In genomic region chr16:46010906-46011220, GRCm38 (mm10) we compare ENCODE assay signal across 8 mouse cellular contexts. TPM values are rescaled to one million over a fixed set of nuclear protein-coding genes. Genes with fewer than 3 reads are reported as not detected.
DNase-seq lines count a peak whose midpoint lies in the region; ATAC-seq and TF ChIP-seq lines count a peak whose summit lies in the region.

No protein-coding gene starts in this region.

- 15% methylated on average over 5 of the region's 5 CpGs for WGBS in neural tube, embryonic 11.5 days
- WGBS in embryonic facial prominence, embryonic 14.5 days, result 9% methylated on average over 5 of the region's 5 CpGs
- 6% methylated on average over 5 of the region's 5 CpGs for WGBS in intestine, embryonic 16.5 days
- 3% methylated on average over 5 of the region's 5 CpGs for WGBS in liver, postnatal 0 days (ENCODE audit: insufficient replicate concordance)
- 12% methylated on average over 5 of the region's 5 CpGs for WGBS in neural tube, embryonic 13.5 days

- no peaks in the 10 kb centered on the region for H3K27me3 ChIP-seq in neural tube, embryonic 11.5 days (ENCODE audit: control insufficient read depth, insufficient read depth, low read length)
- H3K27me3 ChIP-seq in embryonic facial prominence, embryonic 14.5 days (replicated peaks; ENCODE audit: control insufficient read depth, insufficient read depth, low read length), result no peaks in the 10 kb centered on the region
- no peaks in the 10 kb centered on the region for H3K27me3 ChIP-seq in intestine, embryonic 16.5 days (replicated peaks; ENCODE audit: control insufficient read depth, insufficient read depth, low read length)
- H3K27me3 ChIP-seq in liver, postnatal 0 days (ENCODE audit: insufficient read depth, low read length), result no peaks in the 10 kb centered on the region
- no peaks in the 10 kb centered on the region for H3K27me3 ChIP-seq in neural tube, embryonic 13.5 days

- peak overlapping the region; percentile 54 for H3K4me3 ChIP-seq in neural tube, embryonic 11.5 days (ENCODE audit: low read depth, low read length)
- H3K4me3 ChIP-seq in embryonic facial prominence, embryonic 14.5 days (ENCODE audit: low read depth, low read length), result peak overlapping the region; percentile 63
- peak overlapping the region; percentile 66 for H3K4me3 ChIP-seq in intestine, embryonic 16.5 days (ENCODE audit: low read length)
- peak overlapping the region; percentile 64 for H3K4me3 ChIP-seq in liver, postnatal 0 days (ENCODE audit: low read depth, low read length)
- H3K4me3 ChIP-seq in neural tube, embryonic 13.5 days, result peak overlapping the region; percentile 58

- peak overlapping the region; percentile 89 for H3K4me2 ChIP-seq in neural tube, embryonic 11.5 days (ENCODE audit: low read depth)
- H3K4me2 ChIP-seq in embryonic facial prominence, embryonic 14.5 days (ENCODE audit: low read depth, low read length), result peak overlapping the region; percentile 98
- peak overlapping the region; percentile 74 for H3K4me2 ChIP-seq in intestine, embryonic 16.5 days (ENCODE audit: low read depth, low read length)
- H3K4me2 ChIP-seq in liver, postnatal 0 days (ENCODE audit: low read depth, low read length), result peak overlapping the region; percentile 86
- H3K4me2 ChIP-seq in neural tube, embryonic 13.5 days, result peak overlapping the region; percentile 87

- peak overlapping the region; percentile 51 for H3K9ac ChIP-seq in neural tube, embryonic 11.5 days (ENCODE audit: low read length)
- peak overlapping the region; percentile 69 for H3K9ac ChIP-seq in embryonic facial prominence, embryonic 14.5 days (ENCODE audit: low read depth, low read length)
- H3K9ac ChIP-seq in intestine, embryonic 16.5 days (ENCODE audit: low read depth, low read length), result peak overlapping the region; percentile 68
- peak overlapping the region; percentile 33; the same call in 1 of the 2 replicates for H3K9ac ChIP-seq in liver, postnatal 0 days (replicated peaks)
- H3K9ac ChIP-seq in neural tube, embryonic 13.5 days, result peak overlapping the region; percentile 76

- 0 out of 2 replicates have a peak, but pooled peaks have one; percentile 1 for ATAC-seq in neural tube, embryonic 11.5 days (ENCODE audit: insufficient read depth, low FRiP score, low TSS enrichment)
- no peak for ATAC-seq in embryonic facial prominence, embryonic 14.5 days (ENCODE audit: low read depth)
- peak; percentile 69 for ATAC-seq in intestine, embryonic 16.5 days
- ATAC-seq in liver, postnatal 0 days, result peak; percentile 22; the same call in 1 of the 2 replicates
- 0 out of 2 replicates have a peak, but pooled peaks have one; percentile 11 for ATAC-seq in neural tube, embryonic 13.5 days (ENCODE audit: low read depth)

- TF ChIP-seq CTCF in liver, postnatal 0 days (IDR thresholded peaks at IDR 0.05; ENCODE audit: low read depth), result no peak

- H3K4me1 ChIP-seq in neural tube, embryonic 11.5 days (ENCODE audit: control insufficient read depth, insufficient read depth, low read length), result peaks cover 5% of the 10 kb centered on the region; the same call in 1 of the 2 replicates
- no peaks in the 10 kb centered on the region for H3K4me1 ChIP-seq in embryonic facial prominence, embryonic 14.5 days (ENCODE audit: control insufficient read depth, insufficient read depth, low read length)
- H3K4me1 ChIP-seq in intestine, embryonic 16.5 days (ENCODE audit: control insufficient read depth, insufficient read depth, low read length), result peaks cover 5% of the 10 kb centered on the region; the same call in 1 of the 2 replicates
- H3K4me1 ChIP-seq in liver, postnatal 0 days (ENCODE audit: insufficient read depth), result peaks cover 6% of the 10 kb centered on the region
- peaks cover 30% of the 10 kb centered on the region for H3K4me1 ChIP-seq in neural tube, embryonic 13.5 days (replicated peaks)

- no peaks in the 10 kb centered on the region for H3K36me3 ChIP-seq in neural tube, embryonic 11.5 days (ENCODE audit: control insufficient read depth, insufficient read depth, low read length)
- no peaks in the 10 kb centered on the region for H3K36me3 ChIP-seq in embryonic facial prominence, embryonic 14.5 days (ENCODE audit: control insufficient read depth, insufficient read depth, low read length)
- H3K36me3 ChIP-seq in intestine, embryonic 16.5 days (ENCODE audit: control insufficient read depth, insufficient read depth, low read length), result no peaks in the 10 kb centered on the region
- H3K36me3 ChIP-seq in liver, postnatal 0 days (replicated peaks; ENCODE audit: insufficient read depth, low read length), result no peaks in the 10 kb centered on the region
- no peaks in the 10 kb centered on the region for H3K36me3 ChIP-seq in neural tube, embryonic 13.5 days

- DNase-seq in neural tube, embryonic 11.5 days (ENCODE audit: low spot score), result no peak
- no peak for DNase-seq in neural tube, embryonic 10.5 days (ENCODE audit: extremely low spot score, low spot score)
- DNase-seq in embryonic facial prominence, embryonic 14.5 days (ENCODE audit: low spot score), result no peak
- peak; percentile 34 for DNase-seq in liver, postnatal 0 days
- DNase-seq in layer of hippocampus, adult 9-11 months, result no peak
- DNase-seq in right cerebral cortex, adult 2 months (ENCODE audit: low spot score in 2 of 2), result no peak

- H3K9me3 ChIP-seq in neural tube, embryonic 11.5 days (ENCODE audit: control insufficient read depth, low read length), result no peaks in the 10 kb centered on the region
- no peaks in the 10 kb centered on the region for H3K9me3 ChIP-seq in embryonic facial prominence, embryonic 14.5 days (ENCODE audit: control insufficient read depth, low read length)
- H3K9me3 ChIP-seq in intestine, embryonic 16.5 days (ENCODE audit: control insufficient read depth, low read length), result no peaks in the 10 kb centered on the region
- peaks cover 4% of the 10 kb centered on the region; the same call in 1 of the 2 replicates for H3K9me3 ChIP-seq in liver, postnatal 0 days (ENCODE audit: low read length)
- no peaks in the 10 kb centered on the region for H3K9me3 ChIP-seq in neural tube, embryonic 13.5 days

- no peak overlapping the region for H3K27ac ChIP-seq in neural tube, embryonic 11.5 days (ENCODE audit: low read depth, low read length)
- H3K27ac ChIP-seq in embryonic facial prominence, embryonic 14.5 days (replicated peaks; ENCODE audit: low read depth, low read length), result peak overlapping the region; percentile 54; the same call in 1 of the 2 replicates
- H3K27ac ChIP-seq in intestine, embryonic 16.5 days (ENCODE audit: low read length), result peak overlapping the region; percentile 92
- H3K27ac ChIP-seq in liver, postnatal 0 days (ENCODE audit: low read depth), result peak overlapping the region; percentile 73
- peak overlapping the region; percentile 81 for H3K27ac ChIP-seq in neural tube, embryonic 13.5 days (replicated peaks)

- TF ChIP-seq EP300 in liver, postnatal 0 days (IDR thresholded peaks at IDR 0.05; ENCODE audit: low read depth), result 0 out of 2 replicates have a peak, but pooled peaks have one; percentile 20

RNA-seq across cellular contexts. Expression of gene Plcxd2, which starts 0.8 kb away (rescaled TPM):
- polyA plus RNA-seq in neural tube, embryonic 11.5 days (2014; fragmentation: Nextera tagmentation; extraction: Ambion mirVana), result 3.9 and 5.1 TPM in 2 replicates
- polyA plus RNA-seq in embryonic facial prominence, embryonic 14.5 days (2014; fragmentation: Nextera tagmentation; extraction: Ambion mirVana), result 1.6 and 1.7 TPM in 2 replicates
- polyA plus RNA-seq in intestine, embryonic 16.5 days (2015; fragmentation: Nextera tagmentation; extraction: Ambion mirVana), result 2.1 and 2.7 TPM in 2 replicates
- 5.8 and 6.6 TPM in 2 replicates for polyA plus RNA-seq in liver, postnatal 0 days (2015; fragmentation: Nextera tagmentation; extraction: Ambion mirVana)
- polyA plus RNA-seq in neural tube, embryonic 13.5 days (2015; fragmentation: Nextera tagmentation; extraction: Ambion mirVana), result 9.0 and 9.4 TPM in 2 replicates

RNA-seq across cellular contexts. Expression of gene Phldb2, which starts 57.5 kb away (rescaled TPM):
- polyA plus RNA-seq in neural tube, embryonic 11.5 days (2014; fragmentation: Nextera tagmentation; extraction: Ambion mirVana), result 31.4 and 32.6 TPM in 2 replicates
- 40.2 and 47.9 TPM in 2 replicates for polyA plus RNA-seq in embryonic facial prominence, embryonic 14.5 days (2014; fragmentation: Nextera tagmentation; extraction: Ambion mirVana)
- 19.8 and 20.7 TPM in 2 replicates for polyA plus RNA-seq in intestine, embryonic 16.5 days (2015; fragmentation: Nextera tagmentation; extraction: Ambion mirVana)
- polyA plus RNA-seq in liver, postnatal 0 days (2015; fragmentation: Nextera tagmentation; extraction: Ambion mirVana), result 7.4 and 9.8 TPM in 2 replicates
- 14.6 and 16.1 TPM in 2 replicates for polyA plus RNA-seq in neural tube, embryonic 13.5 days (2015; fragmentation: Nextera tagmentation; extraction: Ambion mirVana)
